ENCODE assay signal across 8 mouse cellular contexts in the genomic region with DNA sequence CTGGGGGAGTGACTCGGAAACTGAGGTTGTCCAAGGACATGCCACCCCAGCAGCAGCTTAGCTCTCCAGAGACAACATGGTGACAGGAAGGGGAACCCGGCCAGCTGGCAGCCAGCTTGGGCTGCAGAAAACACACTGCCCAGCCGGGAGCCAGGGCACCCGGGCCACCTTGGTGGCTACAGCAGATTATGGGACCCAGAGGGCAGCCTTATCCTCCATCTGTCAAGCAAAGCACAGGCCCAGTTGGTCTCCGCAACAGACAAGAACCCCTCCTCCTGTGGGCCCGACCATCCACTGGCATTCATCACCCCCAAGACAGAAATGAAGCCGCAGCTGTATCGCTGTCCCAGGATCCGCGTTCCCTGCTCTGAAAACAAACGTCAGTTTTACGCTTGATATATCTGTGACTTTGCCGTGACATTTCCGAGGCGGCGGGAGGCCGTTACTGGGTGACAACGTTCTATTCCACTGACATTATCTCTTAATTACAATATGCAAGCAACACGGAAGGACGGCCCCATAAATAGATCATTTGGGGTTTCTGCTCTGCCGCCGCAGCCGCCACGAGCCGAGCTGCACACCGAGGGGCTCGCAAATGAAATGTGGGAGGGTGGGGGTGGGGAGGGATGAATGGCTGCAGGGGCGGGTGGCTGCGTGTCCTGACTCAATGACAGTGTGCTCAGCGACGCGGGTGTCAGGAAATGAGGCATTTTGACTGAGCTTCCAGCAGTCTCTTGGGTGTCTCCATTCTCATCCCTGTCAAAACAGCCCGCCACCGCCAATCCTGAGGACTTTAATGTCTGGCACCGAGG.
DNase-seq lines count a peak whose midpoint lies in the region; ATAC-seq and TF ChIP-seq lines count a peak whose summit lies in the region.

No protein-coding gene starts in this region.

- WGBS in liver, adult 2 months, result 50% methylated on average over 35 of the region's 35 CpGs
- 23% methylated on average over 35 of the region's 35 CpGs for WGBS in forebrain, embryonic 15.5 days
- WGBS in hindbrain, embryonic 11.5 days, result 34% methylated on average over 35 of the region's 35 CpGs
- 47% methylated on average over 35 of the region's 35 CpGs for whole genome bisulfite sequencing in midbrain, embryonic 12.5 days

- intact Hi-C loops in left cerebral cortex, postnatal 4 days (cut with DNase I), result loop anchor here (10.0 kb wide), 3 partner anchors 113 to 213 kb away; no protein-coding TSS in a partner anchor

- peaks cover 3% of the 10 kb centered on the region; the same call in 1 of the 2 replicates for H3K4me1 ChIP-seq in liver, adult 2 months (ENCODE audit: control insufficient read depth, insufficient read depth, low read length)
- peaks cover 39% of the 10 kb centered on the region for H3K4me1 ChIP-seq in forebrain, embryonic 15.5 days
- no peaks in the 10 kb centered on the region; the same call in 1 of the 2 replicates for H3K4me1 ChIP-seq in hindbrain, embryonic 11.5 days (replicated peaks; ENCODE audit: control insufficient read depth, insufficient read depth, low read length)
- peaks cover 35% of the 10 kb centered on the region for H3K4me1 ChIP-seq in midbrain, embryonic 12.5 days

- H3K27me3 ChIP-seq in liver, adult 2 months (ENCODE audit: control insufficient read depth, insufficient read depth, low read length), result no peaks in the 10 kb centered on the region
- H3K27me3 ChIP-seq in forebrain, embryonic 15.5 days, result no peaks in the 10 kb centered on the region
- no peaks in the 10 kb centered on the region for H3K27me3 ChIP-seq in hindbrain, embryonic 11.5 days (ENCODE audit: control insufficient read depth, insufficient read depth, low read length)
- H3K27me3 ChIP-seq in midbrain, embryonic 12.5 days, result peaks cover 9% of the 10 kb centered on the region; the same call in 1 of the 2 replicates

- no peaks in the 10 kb centered on the region for H3K9me3 ChIP-seq in forebrain, embryonic 15.5 days
- H3K9me3 ChIP-seq in hindbrain, embryonic 11.5 days (ENCODE audit: control insufficient read depth, low read length), result no peaks in the 10 kb centered on the region
- H3K9me3 ChIP-seq in midbrain, embryonic 12.5 days, result no peaks in the 10 kb centered on the region

- H3K4me3 ChIP-seq in liver, adult 2 months (ENCODE audit: insufficient read depth, low read depth, low read length), result no peak overlapping the region
- H3K4me3 ChIP-seq in forebrain, embryonic 15.5 days, result 0 out of 2 replicates have a peak overlapping the region, but pooled peaks have one; percentile 1
- no peak overlapping the region for H3K4me3 ChIP-seq in hindbrain, embryonic 11.5 days (ENCODE audit: low read depth, low read length)
- no peak overlapping the region for H3K4me3 ChIP-seq in midbrain, embryonic 12.5 days

- TF ChIP-seq POLR2A in liver, adult 2 months (IDR thresholded peaks at IDR 0.05; ENCODE audit: extremely low read depth, insufficient read depth, low read length), result no peak

- H3K27ac ChIP-seq in liver, adult 2 months (replicated peaks; ENCODE audit: insufficient read depth, low read depth, low read length), result no peak overlapping the region
- H3K27ac ChIP-seq in forebrain, embryonic 15.5 days (replicated peaks), result peak overlapping the region; percentile 69
- H3K27ac ChIP-seq in hindbrain, embryonic 11.5 days (ENCODE audit: low read depth, low read length), result peak overlapping the region; percentile 83
- H3K27ac ChIP-seq in midbrain, embryonic 12.5 days (replicated peaks), result peak overlapping the region; percentile 79

- DNase-seq in liver, adult 2 months (ENCODE audit: extremely low read depth, low read depth, low spot score), result peak; percentile 50
- DNase-seq in liver, result no peak
- peak; percentile 51 for DNase-seq in hindbrain, embryonic 11.5 days (ENCODE audit: low spot score)
- DNase-seq in left cerebral cortex, postnatal 4 days, result peak; percentile 90
- DNase-seq in ovary, postnatal 14 days (ENCODE audit: low spot score), result no peak

- no peak overlapping the region for H3K9ac ChIP-seq in liver, adult 2 months (ENCODE audit: low read depth, low read length)
- H3K9ac ChIP-seq in forebrain, embryonic 15.5 days (replicated peaks), result peak overlapping the region; percentile 1; the same call in 1 of the 2 replicates
- peak overlapping the region; percentile 7; the same call in 1 of the 2 replicates for H3K9ac ChIP-seq in hindbrain, embryonic 11.5 days (ENCODE audit: low read depth, low read length)
- H3K9ac ChIP-seq in midbrain, embryonic 12.5 days (replicated peaks), result 0 out of 2 replicates have a peak overlapping the region, but pooled peaks have one; percentile 34

- ATAC-seq in forebrain, embryonic 15.5 days (replicated peaks), result no peak
- peak; percentile 22; the same call in 1 of the 2 replicates for ATAC-seq in hindbrain, embryonic 11.5 days (ENCODE audit: low FRiP score)
- ATAC-seq in midbrain, embryonic 12.5 days (ENCODE audit: low FRiP score, low read depth), result no peak
- ATAC-seq in erythroblast, adult 5-6 weeks (replicated peaks; ENCODE audit: low FRiP score, poor library complexity, severe bottlenecking), result no peak

- TF ChIP-seq CTCF in liver, adult 2 months (IDR thresholded peaks at IDR 0.05; ENCODE audit: low read depth, low read length), result no peak

- peak overlapping the region; percentile 33 for H3K4me2 ChIP-seq in forebrain, embryonic 15.5 days (replicated peaks)
- H3K4me2 ChIP-seq in hindbrain, embryonic 11.5 days (replicated peaks; ENCODE audit: low read depth, low read length), result no peak overlapping the region
- H3K4me2 ChIP-seq in midbrain, embryonic 12.5 days (replicated peaks), result peak overlapping the region; percentile 31

- no peaks in the 10 kb centered on the region for H3K36me3 ChIP-seq in liver, adult 2 months (ENCODE audit: control insufficient read depth, insufficient read depth, low read length)
- no peaks in the 10 kb centered on the region for H3K36me3 ChIP-seq in forebrain, embryonic 15.5 days
- no peaks in the 10 kb centered on the region for H3K36me3 ChIP-seq in hindbrain, embryonic 11.5 days (ENCODE audit: control insufficient read depth, insufficient read depth, low read length)
- no peaks in the 10 kb centered on the region for H3K36me3 ChIP-seq in midbrain, embryonic 12.5 days

- H3K79me2 ChIP-seq in liver, adult 2 months (ENCODE audit: control insufficient read depth, insufficient read depth, low read length), result no peaks in the 10 kb centered on the region

Comparison
In these comparisons a context has a peak if more than half of its experiments do, and no peak if none do; other contexts are left out.
1. DNase-seq: peak in liver, adult 2 months (single experiment), hindbrain, embryonic 11.5 days (single experiment) and left cerebral cortex, postnatal 4 days (single experiment); none in liver (single experiment) and ovary, postnatal 14 days (single experiment).